Mouse (Mus musculus) ovary, postnatal 14 days (tissue): ENCODE results near the gene Nepn.
A peak's percentile ranks its signal among the peaks of the same experiment; 100 is the strongest.
"Not testable (repeated sequence)": the region's sequence is repeated elsewhere in the genome, so short reads cannot be mapped to it uniquely, and the experiment has no call there.

Experiments
- DNase-seq: peaks from one replicate; pipeline ENCODE4 v3.0.0; 2022; ENCODE audit warnings: low spot score

Nepn gene

DNA sequence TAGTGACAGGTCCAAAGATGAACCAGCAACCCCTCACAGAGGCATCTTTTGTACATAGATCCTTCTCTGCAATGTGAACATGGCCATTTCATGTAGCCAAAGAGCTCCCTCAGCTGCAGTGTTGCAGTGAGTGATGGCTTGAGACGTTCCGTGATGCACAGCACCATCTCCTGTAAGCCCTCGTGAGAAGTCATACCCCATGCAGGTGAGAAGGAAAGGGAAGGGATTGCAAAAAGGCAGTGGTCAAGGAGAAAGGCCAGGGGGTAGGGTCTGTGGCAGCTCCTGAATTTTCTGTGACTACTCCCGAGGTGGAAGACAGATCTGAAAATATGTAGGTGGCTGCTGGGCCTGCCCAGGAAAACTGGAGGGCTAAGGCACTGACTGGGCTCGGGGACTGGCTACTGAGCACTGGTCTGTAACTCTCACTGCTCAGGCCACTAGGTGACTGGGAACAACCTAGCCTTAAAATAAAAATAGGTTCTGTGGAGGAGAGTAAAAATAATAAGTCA lies at the start of gene Nepn:
Nepn (plus strand) TSS at position 51 of the 509 bp plus-strand sequence.
- no peak for DNase-seq

DNA sequence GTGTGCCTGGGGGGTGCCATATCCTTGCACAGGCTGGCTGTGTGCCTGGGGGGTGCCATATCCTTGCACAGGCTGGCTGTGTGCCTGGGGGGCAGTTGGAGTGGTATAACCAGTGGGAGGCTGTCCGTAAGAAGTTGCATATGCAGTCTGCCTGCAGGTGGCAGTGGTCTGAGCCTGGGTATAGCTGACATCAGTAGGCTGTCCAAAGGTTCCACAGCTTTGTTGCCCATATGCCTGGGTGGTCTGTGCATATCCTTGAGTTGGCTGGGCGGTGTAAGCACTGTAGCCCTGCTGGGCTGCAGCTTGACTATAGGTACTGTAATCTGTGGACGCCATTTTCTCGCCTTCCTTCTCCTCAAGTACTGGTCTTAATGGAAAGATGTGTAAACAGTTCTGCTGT lies 45.4 kb upstream of the Nepn start:
- DNase-seq = not testable (repeated sequence)

DNA sequence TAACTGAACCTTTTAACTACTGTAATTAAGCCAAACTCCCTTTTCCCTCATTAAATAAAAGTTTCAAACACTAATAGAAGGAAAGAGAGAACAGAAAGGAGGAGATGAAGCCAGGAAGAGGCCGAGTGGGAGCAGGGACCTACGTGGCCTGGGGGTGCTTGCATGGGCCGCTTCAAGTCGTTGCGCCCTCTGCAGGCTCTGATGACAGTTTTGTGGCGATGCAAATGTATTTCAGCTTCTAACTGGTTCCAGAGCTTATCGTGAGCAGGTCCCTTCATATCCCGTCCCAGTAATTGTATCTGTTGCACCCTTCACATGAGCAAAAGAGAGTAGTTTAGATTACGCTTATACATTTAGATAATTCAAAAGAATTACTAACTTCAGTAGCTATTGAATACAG lies 35.6 kb upstream of the Nepn start:
- DNase-seq = no peak

DNA sequence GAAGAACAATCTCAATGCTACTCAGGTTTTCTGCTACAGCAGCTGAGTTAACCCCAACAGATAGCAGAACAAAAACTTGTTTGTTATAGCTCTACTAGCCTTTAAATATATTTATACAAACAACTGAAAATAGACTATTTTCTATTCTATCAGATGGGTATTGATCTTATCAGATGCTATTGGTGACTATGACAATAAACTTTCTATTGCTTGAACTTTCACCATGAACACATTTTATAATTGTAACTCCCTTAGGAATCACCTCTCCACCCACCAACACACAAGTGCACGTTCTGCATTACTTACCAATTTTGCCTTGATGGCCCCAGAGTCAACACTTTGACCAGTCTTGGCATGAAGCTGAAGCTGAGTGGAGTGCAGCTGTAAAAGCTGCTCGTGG lies 30.3 kb upstream of the Nepn start, which contains the start of gene Gm26741:
Gm26741 (plus strand) TSS at position 301 of the 400 bp plus-strand sequence.
- DNase-seq = no peak

DNA sequence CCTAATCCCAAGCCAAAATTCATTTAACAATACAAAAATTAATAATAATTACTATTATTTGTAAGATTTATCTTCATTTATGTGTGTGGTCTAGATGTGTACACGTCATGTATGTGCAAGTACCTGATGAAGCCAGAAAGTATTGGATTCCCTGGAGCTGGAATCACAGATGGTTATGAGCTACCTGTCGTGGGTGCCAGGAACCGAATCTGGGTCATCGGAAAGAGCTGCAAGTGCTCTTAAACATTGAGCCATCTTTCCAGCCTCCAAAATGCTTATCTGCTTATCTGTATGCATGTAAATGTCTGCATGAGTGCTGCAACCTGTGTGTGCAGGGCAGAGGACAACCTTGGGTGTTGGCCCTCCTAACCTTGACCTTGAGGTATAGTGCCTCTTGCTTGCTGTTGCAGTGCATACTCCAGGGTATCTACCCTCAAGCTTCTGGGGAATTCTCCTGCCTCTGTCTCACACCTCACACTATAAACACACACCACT lies 28.5 kb upstream of the Nepn start:
- no peak for DNase-seq

DNA sequence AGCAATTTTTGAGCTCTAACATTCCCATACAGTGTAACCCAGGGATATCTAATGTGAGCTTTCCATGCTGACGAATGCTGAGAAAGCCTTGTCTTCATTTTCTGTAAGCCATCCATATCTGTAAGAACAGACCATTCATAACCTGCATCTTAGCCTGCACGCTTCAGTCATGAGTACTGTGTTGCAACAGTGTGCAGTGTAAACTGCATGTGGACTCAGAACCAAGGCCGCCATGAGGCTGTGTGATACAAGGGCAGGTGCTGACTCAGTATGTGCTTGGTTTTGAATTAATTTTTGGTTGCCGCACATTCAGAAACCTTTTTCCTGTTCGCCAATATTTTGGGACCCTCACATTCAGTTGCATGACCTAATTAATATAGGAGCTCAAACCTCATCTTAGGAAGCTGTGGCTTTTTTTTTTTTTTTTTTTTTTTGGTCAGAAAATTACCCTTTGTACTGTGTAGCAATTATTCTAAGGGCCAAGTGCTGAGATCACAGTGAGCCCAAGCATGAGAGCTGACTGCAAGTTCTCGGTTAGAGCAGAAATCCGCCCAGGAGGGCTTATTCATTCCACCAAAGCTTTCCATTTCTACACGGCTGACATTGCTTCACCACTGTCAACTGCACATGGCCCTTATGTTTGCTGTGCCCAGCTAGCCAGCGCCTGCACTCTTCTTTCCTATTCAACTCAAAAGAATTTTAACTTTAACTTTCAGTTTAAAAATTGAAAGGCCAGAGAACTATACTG lies 27.7 kb upstream of the Nepn start:
- no peak for DNase-seq

DNA sequence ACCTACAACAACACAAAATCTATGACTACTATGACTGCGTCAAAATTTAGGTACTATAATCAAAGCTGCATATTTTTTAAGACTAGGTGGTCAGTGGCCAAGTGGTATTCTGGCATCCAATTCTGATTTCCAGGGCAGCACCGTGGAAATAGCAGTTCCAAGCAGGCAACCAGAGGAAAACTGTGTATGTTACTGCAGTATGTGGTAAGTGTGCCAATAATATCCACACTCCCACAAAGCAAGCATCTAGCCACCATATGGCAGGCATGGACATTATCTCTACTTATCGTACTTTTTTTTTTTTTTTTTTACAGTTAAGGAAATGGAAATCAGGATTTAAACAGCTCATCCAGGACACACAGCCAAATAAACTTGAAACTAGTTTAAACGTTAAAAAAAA lies 20.4 kb upstream of the Nepn start:
- DNase-seq = no peak

DNA sequence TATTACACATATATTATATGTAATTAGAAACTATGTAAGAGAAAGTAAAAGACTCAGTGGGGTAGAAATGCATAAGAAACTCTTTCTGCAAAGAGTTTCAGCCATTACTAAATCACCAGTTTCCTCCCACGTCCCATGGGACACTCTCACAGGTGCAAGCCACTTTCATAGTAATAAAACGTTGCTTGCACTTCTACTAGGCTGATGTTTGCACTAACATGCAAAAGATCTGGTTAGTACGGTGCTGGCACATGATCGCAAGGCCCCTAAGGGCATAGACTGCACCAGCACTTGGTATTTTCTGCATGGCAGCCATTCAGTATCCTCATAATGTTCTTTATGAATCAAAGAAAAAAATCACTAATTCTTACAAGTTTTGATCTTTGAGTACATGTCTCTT lies 14.9 kb upstream of the Nepn start:
- no peak for DNase-seq

DNA sequence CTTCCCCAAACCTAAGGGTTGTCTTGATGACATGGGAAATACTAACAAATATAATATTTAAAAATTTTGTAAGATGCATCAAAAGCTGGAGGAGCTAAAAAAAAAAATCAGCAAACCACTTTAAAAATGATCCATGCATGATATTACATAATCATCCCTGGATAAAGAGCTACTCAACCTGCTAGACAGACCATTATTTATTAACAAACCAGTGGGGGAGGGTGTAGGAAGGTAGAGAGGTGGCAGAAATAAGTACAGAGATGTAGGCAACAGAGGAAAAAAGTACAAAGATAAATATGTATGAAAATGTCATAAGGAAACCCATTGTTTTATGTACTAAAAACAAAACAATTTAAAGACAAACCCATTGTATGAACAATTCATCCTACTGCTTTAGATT lies 14.1 kb upstream of the Nepn start:
- no peak for DNase-seq

DNA sequence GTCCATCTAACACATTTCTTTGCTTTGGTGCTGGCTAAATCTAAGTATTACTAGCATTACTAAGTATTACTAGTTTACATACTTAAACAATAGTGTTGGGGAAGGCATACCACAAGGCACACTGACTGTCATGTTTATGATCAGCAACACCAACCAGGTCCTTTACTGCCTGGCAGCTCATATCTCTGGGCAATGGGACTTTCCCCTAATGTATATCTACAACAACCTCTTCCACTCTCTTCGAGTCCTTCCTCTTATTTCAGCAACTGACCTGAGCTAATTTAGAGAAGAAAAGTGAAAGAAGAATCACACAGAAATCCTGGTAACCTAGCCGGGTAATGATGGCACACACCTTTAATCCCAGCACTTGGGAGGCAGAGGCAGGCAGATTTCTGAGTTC lies 12.3 kb upstream of the Nepn start:
- DNase-seq = no peak

DNA sequence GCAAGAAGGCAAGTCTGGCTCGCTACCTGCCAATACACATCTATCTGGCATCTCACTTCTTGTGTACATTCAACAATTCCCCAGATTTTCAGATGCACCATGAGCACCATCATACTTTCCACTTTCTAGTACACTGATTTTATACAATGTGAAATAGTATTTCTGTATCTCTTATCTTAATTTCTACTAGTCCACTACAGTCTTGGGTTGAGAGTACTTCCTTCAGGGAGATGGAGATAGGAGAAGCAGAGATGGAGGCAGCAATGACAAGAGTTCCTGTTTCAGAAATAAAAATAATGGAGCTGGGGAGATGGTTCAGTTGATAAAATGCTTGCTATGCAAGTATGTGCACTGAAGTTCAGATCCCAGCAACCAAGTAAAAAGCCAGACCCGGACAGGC lies 11.0 kb upstream of the Nepn start:
- DNase-seq = no peak

DNA sequence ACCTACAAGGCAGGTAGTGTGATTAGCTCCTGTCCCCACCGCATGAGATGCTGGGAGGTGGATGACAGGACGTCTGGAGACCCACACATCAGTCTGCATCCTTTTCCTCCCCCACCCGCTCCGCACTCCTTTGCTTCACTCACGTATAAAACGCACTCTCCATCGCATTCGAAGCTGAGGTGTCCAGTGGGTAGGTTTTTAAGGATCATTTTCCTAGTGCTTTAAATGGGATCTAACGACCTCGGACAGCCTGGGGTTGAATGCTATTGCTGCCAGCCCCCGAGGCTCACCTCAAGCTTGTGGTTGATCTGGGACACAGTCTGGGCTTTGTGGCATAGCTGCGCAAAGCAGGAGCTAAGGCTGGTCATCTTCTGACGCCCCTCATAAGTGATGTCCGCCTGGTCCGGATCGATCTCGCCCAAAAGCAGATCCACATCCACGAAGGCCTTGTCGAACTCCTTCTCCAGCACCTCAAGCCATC lies 7.4 kb upstream of the Nepn start:
- no peak for DNase-seq

DNA sequence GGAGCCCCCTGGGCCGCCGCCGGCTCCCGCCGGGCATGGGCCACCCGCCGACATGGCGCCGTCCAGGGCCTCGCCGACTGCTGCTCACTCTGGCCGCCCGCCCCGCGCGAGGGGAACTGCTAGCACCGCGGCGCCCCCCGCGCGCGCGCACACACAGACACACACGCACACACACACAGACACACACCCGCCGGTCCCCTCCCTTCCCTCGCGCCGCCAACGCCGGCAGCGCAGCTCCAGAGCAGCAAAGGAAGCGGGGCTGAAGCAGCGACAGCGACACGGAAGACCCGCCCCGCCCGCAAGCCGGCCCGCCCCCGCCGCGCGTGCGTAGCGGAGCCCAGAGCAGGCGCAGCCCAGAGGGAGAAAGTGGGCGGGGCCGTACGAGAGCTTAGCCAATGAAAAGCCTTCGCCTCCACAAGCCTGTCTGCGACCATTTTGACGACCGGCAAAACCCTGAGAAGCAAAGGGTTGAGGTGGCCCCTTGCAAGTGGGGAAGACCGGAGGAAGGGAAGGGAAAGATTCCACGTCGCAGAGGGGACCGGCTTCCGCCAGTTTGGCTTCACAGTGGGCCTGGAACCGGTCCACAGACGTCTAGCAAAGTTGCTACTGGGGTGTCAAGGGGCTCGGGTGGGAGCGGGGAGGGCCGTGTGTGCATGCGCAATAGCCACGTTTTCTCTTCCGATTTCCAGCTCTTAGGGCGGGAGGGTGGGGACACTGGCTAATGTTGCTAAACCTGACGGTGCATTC lies 6.8 kb upstream of the Nepn start, which contains the start of gene Gopc:
Gopc (minus strand) TSS at position 280 of the 747 bp plus-strand sequence.
- peak; percentile 95 for DNase-seq

DNA sequence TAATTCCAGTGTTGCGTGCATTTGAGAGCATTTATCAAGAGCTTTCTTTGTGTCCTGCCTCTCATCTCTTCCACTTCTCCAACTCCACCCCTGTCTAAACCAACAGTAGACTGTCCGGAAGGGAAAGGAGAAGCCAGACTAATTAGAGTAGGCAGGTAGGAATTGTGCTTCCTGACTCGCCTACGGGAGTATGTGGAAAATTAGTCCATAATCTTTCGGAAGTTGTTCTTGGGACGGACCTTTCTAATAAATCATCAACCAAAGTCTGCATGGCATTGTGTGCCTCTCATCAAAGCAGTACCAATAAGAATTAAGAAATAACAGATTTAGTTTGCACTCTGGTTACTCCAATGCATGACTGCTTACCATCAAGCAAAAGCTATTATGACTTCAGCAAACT lies 5.8 kb upstream of the Nepn start:
- no peak for DNase-seq

DNA sequence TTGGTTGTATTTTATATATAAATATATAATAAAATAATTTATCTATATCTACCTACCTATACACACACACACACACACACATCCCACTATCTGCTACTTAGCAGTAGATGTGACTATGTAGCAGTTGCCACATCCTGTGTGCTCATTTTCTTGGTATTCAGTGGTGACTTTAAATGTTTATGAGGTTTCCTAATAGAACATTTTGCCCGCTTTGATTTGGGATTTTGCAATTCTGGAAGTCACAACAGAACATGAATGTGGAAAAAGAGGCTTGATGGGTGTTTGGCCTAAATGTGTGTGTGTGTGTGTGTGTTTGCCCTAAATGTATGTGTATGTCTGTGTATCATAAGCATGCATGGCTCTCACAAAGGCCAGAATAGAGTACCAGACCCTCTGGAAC lies 5.2 kb upstream of the Nepn start:
- DNase-seq = no peak

DNA sequence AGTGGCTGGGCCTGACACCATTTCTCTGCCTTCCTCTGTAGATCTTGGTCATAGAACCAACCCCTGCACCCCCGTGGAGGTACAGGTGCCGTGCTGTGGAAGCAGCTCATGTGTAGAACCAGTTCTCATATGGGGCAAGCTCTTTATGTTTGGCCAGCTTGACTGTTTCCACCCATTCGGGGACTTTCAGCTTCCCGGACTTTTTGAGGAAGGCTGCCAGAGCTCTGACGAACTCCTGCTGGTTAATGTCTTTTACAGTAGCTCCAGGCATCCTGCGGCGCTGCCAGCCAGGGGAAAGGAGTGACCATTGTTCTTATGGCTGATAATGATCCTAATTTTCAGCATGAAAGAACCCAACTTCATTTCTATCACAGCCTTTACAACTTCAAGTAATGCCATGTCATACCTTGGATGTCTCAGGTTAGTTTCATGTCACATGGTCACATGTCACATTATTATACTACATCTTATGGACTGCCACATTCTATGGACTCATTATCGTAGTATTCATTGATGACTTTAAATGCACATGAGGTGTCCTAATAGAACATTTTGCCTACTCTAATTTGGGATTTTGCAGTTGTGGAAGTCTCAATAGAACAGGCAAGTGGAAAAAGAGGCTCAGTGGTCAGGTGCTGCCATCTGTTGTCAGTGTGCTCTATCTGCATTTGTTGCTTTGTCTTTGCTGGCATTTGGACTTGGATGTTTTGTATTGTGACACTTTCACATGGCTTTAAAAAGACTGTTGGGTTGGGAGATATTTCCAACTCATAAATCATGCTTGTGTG lies 3.8 kb upstream of the Nepn start:
- DNase-seq = peak; percentile 36

DNA sequence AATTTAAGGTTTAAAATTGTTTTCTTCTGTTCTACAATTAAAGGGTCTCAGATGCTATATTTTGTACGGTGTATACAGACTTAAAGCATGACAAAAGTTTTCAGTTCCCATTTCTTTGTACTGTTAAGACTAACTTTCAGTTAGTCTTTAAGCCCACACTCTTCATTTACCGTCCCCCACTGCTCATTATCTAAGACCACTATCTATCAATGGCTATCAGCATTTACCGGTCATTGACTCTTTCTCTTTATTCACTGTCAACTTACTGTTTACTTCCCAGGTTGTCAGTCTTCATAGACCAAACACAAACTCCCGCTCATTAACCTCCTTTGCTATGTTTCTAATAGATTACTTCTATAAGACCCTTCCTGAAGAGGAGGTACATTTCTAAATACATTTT lies 1.6 kb upstream of the Nepn start:
- no peak for DNase-seq

DNA sequence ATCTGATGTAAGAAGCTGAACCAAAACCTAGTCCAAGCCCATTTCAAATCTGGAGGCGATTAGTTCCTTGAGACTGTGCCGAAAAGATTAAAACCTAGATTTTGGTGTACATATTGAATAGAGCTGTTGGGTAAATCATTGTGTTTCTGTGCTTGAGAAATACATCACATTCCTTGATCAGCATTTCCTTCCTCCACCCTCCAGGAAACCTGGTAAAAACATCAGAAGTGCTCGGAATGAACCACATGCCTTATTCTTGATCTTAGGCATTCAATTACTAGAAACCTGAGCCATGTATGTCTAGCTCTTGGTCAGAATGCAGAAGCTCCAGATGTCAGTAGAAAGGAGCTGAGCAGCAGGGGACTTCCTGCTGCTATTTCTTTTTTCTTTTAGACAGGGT lies 666 bp downstream of the Nepn start:
- no peak for DNase-seq

DNA sequence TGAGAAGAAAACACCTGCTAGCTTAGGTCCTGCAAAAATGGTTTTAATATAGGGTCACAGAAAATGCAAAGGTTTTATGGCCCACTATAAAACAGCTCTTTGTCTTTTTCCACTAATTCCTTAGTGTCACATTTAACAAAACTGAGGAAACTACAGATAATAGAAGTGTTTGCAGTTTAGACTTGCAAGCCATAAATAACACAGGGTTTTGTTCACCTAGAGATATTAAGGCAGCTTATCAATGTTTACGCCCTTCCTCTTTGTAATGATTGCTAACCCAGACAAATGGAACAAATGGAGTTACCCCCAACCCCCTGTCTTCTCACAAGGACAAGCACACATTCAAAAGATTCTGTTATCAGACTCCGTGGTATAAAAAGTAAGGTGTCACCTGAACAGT lies 2.4 kb downstream of the Nepn start:
- no peak for DNase-seq

DNA sequence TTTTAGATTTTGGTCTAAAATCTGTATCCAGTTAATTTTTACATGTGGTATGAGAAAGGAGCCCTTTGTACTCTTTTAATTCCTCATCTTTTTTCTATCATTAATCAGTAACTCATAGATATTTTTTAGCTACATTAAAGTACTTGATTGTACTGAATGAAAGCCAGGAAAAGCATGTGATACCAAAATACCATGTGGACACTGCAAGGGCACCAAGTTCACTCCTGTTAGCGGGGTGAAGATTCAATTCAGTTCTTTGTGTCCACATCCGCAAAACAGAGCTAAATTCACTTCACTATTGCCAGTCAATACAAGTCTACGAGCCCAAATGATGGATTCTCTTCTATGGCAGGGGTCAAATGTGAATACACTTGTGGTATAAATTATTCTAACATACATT lies 7.9 kb downstream of the Nepn start:
- DNase-seq = no peak

DNA sequence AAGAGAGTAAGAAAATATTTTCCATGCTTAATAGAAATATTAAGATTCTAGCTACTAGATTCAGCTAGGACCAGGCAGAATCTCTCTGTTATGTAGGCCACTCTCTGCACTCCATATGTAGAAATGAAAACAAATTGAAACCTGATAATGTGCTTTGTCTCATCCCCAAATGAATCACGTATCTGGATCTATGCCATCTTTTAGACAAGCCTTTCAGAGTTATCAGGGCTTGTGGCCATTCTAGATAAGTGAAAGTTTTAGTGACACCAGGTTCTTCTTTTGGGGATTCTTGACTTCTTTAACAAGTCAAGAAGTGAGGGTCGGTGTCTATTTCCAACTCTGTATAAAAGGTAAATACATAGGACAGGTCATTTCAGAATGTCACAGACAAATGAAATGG lies 9.9 kb downstream of the Nepn start:
- DNase-seq = no peak

DNA sequence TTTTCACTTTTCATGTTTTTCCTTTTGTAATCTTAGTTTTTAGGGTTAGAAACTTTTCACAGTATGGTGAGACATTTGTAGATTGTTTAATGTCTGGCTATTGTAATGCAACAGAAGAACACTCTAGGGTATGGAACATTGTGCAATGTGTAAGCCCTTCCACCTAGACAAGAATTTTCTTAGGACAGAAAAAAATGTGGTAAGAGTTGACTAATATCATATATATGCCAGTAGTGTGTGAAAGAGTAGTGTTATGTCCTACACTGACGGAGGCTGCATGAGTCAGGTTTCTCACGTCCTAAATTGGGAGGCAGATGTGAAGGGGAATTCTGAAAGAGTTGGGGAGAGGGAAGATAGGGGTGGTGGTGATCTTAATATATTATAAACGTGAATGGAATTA lies 10.9 kb downstream of the Nepn start:
- no peak for DNase-seq
